Mouse (Mus musculus) bone marrow, adult 2 months (tissue): Measurements from ENCODE around the gene Iah1.

ENCODE experiments used
- CTCF ChIP-seq: fragments of 200-500 bp; IDR thresholded peaks from 2 replicates; pipeline ENCODE4 v1.5.1; 2011; ENCODE audit warnings: low read length, control low read depth; ENCODE audit not compliant: control insufficient read depth, insufficient read depth
- POLR2A ChIP-seq: fragments of 200-500 bp; IDR thresholded peaks from 2 replicates; pipeline ENCODE4 v1.6.1; 2011; ENCODE audit warnings: low read depth, mild to moderate bottlenecking, control low read depth, low read length, borderline replicate concordance; ENCODE audit not compliant: control insufficient read depth

DNA sequence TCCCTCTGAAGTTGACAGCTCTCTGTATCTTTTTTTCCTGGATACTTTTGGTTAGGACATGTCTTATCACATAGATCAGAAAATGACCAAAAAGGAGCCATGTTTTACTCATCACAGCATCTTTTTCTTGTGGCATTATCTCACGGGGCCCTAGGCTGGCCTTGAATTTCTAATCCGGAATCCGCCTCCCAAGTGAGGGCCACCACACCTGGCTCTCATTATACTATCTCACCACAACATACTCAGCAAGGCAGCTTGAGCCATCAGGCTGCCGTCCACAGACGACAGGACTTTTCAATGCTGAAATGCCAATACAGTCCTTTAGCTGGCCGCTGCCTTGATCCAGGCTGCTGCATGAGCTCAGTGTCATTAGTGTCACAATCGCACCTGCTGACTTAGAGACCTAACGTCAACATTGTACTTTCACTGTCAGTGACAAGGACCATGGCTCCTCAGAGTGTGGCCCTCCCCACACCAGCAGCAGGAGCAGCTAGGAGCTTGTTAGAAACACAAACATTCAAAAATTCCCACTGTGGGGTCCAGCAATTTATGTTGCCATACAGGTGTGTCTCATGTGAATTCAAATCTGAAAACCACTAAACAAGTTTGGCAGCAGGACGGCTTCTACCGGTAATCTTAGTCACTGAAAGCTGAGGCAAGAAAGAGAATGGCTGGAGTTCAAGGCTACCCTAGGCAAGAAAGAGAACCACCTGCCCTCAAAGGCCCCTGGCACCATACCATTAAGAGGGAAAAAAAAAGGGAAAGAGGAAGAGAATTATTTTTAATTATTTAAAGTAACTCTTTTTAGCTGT, 48.6 kb downstream of the Iah1 start:
- no peak for TF ChIP-seq CTCF
- TF ChIP-seq POLR2A: no peak
